Mouse (Mus musculus): ENCODE measurements around the gene Cecr2. TPM values are rescaled to one million over a fixed set of nuclear protein-coding genes. Genes with fewer than 3 reads are reported as not detected.
"Not testable (repeated sequence)": the region's sequence is repeated elsewhere in the genome, so short reads cannot be mapped to it uniquely, and the experiment has no call there.

The Cecr2 gene
- polyA plus RNA-seq, 1 experiment from 2014 or later = 3.6 TPM

DNA sequence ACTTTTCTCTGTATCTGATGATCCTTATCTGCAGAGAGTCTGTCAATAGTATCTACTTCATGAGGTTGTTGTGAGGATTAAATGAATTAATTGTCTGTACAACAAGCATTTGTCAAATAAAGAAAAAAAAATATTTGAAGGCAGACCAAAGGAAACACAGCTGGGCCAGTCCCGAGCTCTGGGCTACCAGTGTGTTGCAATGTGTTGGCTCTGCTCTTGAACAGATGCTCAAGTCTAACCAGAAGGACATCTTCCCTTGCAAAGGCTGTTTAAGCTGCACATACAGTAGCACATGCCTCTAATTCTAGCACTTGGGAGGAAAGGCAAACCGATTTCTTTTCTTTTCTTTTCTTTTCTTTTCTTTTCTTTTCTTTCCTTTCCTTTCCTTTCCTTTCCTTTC is 37.2 kb upstream of the Cecr2 start:
- Histone ChIP-seq H3K4me1 (replicated peaks; ENCODE audit: insufficient read depth, low read length) (no peaks in the 10 kb centered on the region), H3K36me3 (ENCODE audit: insufficient read depth, low read length) (no peaks in the 10 kb centered on the region), H3K27me3 (ENCODE audit: insufficient read depth, low read length) (no peaks in the 10 kb centered on the region), H3K9me3 (replicated peaks; ENCODE audit: low read length) (no peaks in the 10 kb centered on the region), H3K27ac (no peak overlapping the region), H3K4me2 (ENCODE audit: low read length) (no peak overlapping the region), H3K4me3 (replicated peaks; ENCODE audit: low read depth, low read length) (no peak overlapping the region), H3K9ac (ENCODE audit: low read depth, low read length) (no peak overlapping the region)
- no peak for DNase-seq (ENCODE audit: low spot score)
- TF ChIP-seq CTCF (IDR thresholded peaks at IDR 0.05; ENCODE audit: low read depth) = no peak
- ATAC-seq (replicated peaks; ENCODE audit: low FRiP score, low read depth) = no peak
- WGBS = 67% methylated on average over 2 of the region's 2 CpGs

GRCm38 (mm10) chr6:120635391-120636028 is 30.7 kb upstream of the Cecr2 start:
- H3K9me3 ChIP-seq (replicated peaks; ENCODE audit: low read length) = no peaks in the 10 kb centered on the region
- H3K4me3 ChIP-seq (replicated peaks; ENCODE audit: low read depth, low read length) = no peak overlapping the region
- no peaks in the 10 kb centered on the region for H3K4me1 ChIP-seq (replicated peaks; ENCODE audit: insufficient read depth, low read length)
- no peak overlapping the region for H3K4me2 ChIP-seq (ENCODE audit: low read length)
- no peaks in the 10 kb centered on the region for H3K36me3 ChIP-seq (ENCODE audit: insufficient read depth, low read length)
- TF ChIP-seq CTCF (IDR thresholded peaks at IDR 0.05; ENCODE audit: low read depth) = no peak
- no peaks in the 10 kb centered on the region for H3K27me3 ChIP-seq (ENCODE audit: insufficient read depth, low read length)
- DNase-seq (ENCODE audit: low spot score) (no peak), ATAC-seq (replicated peaks; ENCODE audit: low FRiP score, low read depth) (0 out of 2 replicates have a peak, but pooled peaks have one; percentile 21)
- no peak overlapping the region for H3K27ac ChIP-seq
- no peak overlapping the region for H3K9ac ChIP-seq (ENCODE audit: low read depth, low read length)
- WGBS = 69% methylated on average over 8 of the region's 8 CpGs

- WGBS = 35% methylated on average over 4 of the region's 4 CpGs
- Histone ChIP-seq H3K4me2 (ENCODE audit: low read length) (no peak overlapping the region), H3K9ac (ENCODE audit: low read depth, low read length) (no peak overlapping the region), H3K9me3 (replicated peaks; ENCODE audit: low read length) (no peaks in the 10 kb centered on the region), H3K4me1 (replicated peaks; ENCODE audit: insufficient read depth, low read length) (peaks cover 4% of the 10 kb centered on the region), H3K27me3 (ENCODE audit: insufficient read depth, low read length) (no peaks in the 10 kb centered on the region), H3K27ac (no peak overlapping the region), H3K36me3 (ENCODE audit: insufficient read depth, low read length) (no peaks in the 10 kb centered on the region), H3K4me3 (replicated peaks; ENCODE audit: low read depth, low read length) (no peak overlapping the region)
- DNase-seq (ENCODE audit: low spot score) (no peak), ATAC-seq (replicated peaks; ENCODE audit: low FRiP score, low read depth) (no peak)
- no peak for TF ChIP-seq CTCF (IDR thresholded peaks at IDR 0.05; ENCODE audit: low read depth)
Observed at GRCm38 (mm10) chr6:120639547-120639946, 26.6 kb upstream of the Cecr2 start.

- ATAC-seq (replicated peaks; ENCODE audit: low FRiP score, low read depth) = no peak
- 80% methylated on average over 11 of the region's 11 CpGs for WGBS
- H3K9ac ChIP-seq (ENCODE audit: low read depth, low read length) = no peak overlapping the region
- peaks cover 4% of the 10 kb centered on the region for H3K4me1 ChIP-seq (replicated peaks; ENCODE audit: insufficient read depth, low read length)
- H3K27ac ChIP-seq = no peak overlapping the region
- H3K36me3 ChIP-seq (ENCODE audit: insufficient read depth, low read length) = no peaks in the 10 kb centered on the region
- no peak for DNase-seq (ENCODE audit: low spot score)
- no peak overlapping the region for H3K4me2 ChIP-seq (ENCODE audit: low read length)
- H3K27me3 ChIP-seq (ENCODE audit: insufficient read depth, low read length) = no peaks in the 10 kb centered on the region
- H3K4me3 ChIP-seq (replicated peaks; ENCODE audit: low read depth, low read length) = no peak overlapping the region
- no peak for TF ChIP-seq CTCF (IDR thresholded peaks at IDR 0.05; ENCODE audit: low read depth)
- H3K9me3 ChIP-seq (replicated peaks; ENCODE audit: low read length) = no peaks in the 10 kb centered on the region
Observed at GRCm38 (mm10) chr6:120641866-120642378, 24.2 kb upstream of the Cecr2 start.

DNA sequence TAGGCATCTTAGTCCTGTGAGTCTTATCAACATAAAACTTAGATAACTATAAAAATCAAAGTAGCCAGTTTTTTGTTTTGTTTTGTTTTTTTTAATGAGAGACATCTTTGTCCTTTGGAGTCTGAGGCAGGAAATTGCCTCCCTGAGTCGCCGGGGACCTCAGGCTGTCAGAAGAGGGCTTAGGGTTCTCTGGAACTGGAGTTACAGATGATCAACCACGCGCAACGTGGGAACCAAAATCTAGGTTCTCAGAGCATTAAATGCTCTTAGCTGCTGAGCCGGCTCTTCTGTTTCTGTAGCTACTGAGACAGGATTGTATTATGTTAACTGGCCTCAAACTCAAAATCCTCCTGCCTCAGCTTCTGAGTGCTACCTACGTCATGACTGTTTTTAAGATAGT is 22.4 kb upstream of the Cecr2 start:
- no peak for TF ChIP-seq CTCF (IDR thresholded peaks at IDR 0.05; ENCODE audit: low read depth)
- Histone ChIP-seq H3K4me3 (replicated peaks; ENCODE audit: low read depth, low read length) (no peak overlapping the region), H3K4me1 (replicated peaks; ENCODE audit: insufficient read depth, low read length) (peaks cover 4% of the 10 kb centered on the region), H3K36me3 (ENCODE audit: insufficient read depth, low read length) (no peaks in the 10 kb centered on the region), H3K9ac (ENCODE audit: low read depth, low read length) (no peak overlapping the region), H3K4me2 (ENCODE audit: low read length) (no peak overlapping the region), H3K9me3 (replicated peaks; ENCODE audit: low read length) (no peaks in the 10 kb centered on the region), H3K27ac (no peak overlapping the region), H3K27me3 (ENCODE audit: insufficient read depth, low read length) (no peaks in the 10 kb centered on the region)
- DNase-seq (ENCODE audit: low spot score) (no peak), ATAC-seq (replicated peaks; ENCODE audit: low FRiP score, low read depth) (no peak)
- 34% methylated on average over 7 of the region's 7 CpGs for WGBS

DNA sequence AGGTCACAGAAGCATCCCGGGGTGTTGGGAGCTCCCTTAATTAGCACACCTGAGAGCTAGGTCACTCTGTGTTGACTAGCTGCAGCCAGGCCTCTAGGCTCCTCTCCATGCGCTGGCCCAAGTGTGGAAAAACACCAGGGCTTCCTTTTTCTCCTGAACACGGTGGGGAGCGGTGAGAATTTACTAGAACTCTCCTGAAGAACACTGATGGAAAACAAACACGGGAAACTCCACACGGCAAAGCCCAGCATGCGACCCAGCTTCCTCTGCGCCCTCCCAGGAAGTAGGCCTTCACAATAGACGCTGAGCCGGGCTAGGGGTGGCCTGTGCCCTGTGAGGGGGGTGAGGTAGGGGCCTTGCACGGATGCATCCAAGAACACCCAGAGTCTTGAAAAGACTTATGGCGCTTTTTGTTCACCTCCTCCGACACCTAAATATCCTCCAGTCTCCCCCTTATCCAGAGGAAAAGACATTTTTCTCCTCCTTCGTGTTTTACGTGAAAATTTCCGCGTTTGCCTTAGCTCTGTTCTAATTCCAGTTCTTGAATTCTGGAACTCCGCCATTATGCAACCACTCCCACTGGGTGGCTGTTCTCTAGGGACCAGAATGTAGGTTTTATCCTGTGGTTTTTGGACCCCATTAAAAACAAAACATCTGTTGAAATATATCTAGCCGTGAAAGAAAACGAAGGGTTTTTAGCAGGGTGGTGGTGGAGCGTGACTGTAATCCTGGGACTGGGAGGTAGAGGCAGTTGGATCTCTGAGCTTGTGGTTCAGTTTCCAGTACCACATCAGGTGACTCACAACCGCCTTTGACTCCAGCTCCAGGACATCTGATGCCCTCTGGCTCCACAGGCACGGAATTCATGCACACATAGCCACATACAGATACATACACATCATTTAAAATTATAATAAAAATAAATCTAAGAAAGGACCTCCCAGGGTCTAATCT is 21.5 kb upstream of the Cecr2 start:
- Histone ChIP-seq H3K9me3 (replicated peaks; ENCODE audit: low read length) (no peaks in the 10 kb centered on the region), H3K9ac (ENCODE audit: low read depth, low read length) (no peak overlapping the region), H3K4me1 (replicated peaks; ENCODE audit: insufficient read depth, low read length) (peaks cover 4% of the 10 kb centered on the region), H3K4me2 (ENCODE audit: low read length) (no peak overlapping the region), H3K36me3 (ENCODE audit: insufficient read depth, low read length) (no peaks in the 10 kb centered on the region), H3K27ac (no peak overlapping the region), H3K4me3 (replicated peaks; ENCODE audit: low read depth, low read length) (no peak overlapping the region), H3K27me3 (ENCODE audit: insufficient read depth, low read length) (no peaks in the 10 kb centered on the region)
- no peak for TF ChIP-seq CTCF (IDR thresholded peaks at IDR 0.05; ENCODE audit: low read depth)
- no peak for DNase-seq (ENCODE audit: low spot score)
- 47% methylated on average over 23 of the region's 23 CpGs for WGBS
- no peak for ATAC-seq (replicated peaks; ENCODE audit: low FRiP score, low read depth)

GRCm38 (mm10) chr6:120647246-120648028 is 18.7 kb upstream of the Cecr2 start:
- not testable (repeated sequence) for DNase-seq (ENCODE audit: low spot score); H3K9me3 ChIP-seq (replicated peaks; ENCODE audit: low read length); H3K36me3 ChIP-seq (ENCODE audit: insufficient read depth, low read length); H3K27ac ChIP-seq; H3K4me3 ChIP-seq (replicated peaks; ENCODE audit: low read depth, low read length); H3K4me2 ChIP-seq (ENCODE audit: low read length); H3K27me3 ChIP-seq (ENCODE audit: insufficient read depth, low read length); ATAC-seq (replicated peaks; ENCODE audit: low FRiP score, low read depth); H3K9ac ChIP-seq (ENCODE audit: low read depth, low read length); H3K4me1 ChIP-seq (replicated peaks; ENCODE audit: insufficient read depth, low read length)
- WGBS = 89% methylated on average over 3 of the region's 4 CpGs

All from kidney, postnatal 0 days (tissue).